Mouse (Mus musculus) megakaryocyte, embryonic 14.5 days (primary cell): ENCODE results near the gene Galnt17.

Experiments used
- FLI1 ChIP-seq: IDR thresholded peaks from 2 replicates; pipeline ENCODE4 v1.6.1; 2012; ENCODE audit warnings: low read length, inconsistent platforms, mixed read lengths
- GATA1 ChIP-seq: IDR thresholded peaks from 3 replicates; pipeline ENCODE4 v1.6.1; 2012; ENCODE audit warnings: mixed read lengths, low read length, inconsistent platforms, borderline replicate concordance

DNA sequence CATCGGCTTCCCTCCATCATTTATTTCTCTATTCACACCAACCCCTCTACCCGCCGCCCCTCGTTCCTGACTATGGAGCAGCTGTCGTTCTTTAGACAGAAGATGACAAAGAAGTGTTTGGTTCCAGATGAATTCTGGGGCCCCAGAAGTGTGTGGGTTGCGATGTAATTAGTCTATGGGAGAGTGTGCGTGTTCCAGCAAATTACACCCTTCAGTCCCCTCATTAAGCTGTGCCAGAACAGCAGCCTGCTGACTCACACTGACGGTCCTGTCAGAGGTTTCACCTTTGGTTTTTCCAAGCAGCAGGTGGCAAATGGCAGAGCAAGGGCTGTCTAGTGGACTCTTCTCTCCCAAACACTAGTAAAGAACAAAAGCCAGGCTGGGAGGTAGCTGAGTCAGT is 26.2 kb upstream of the Galnt17 start:
- no peak for TF ChIP-seq GATA1
- no peak for TF ChIP-seq FLI1
